Mouse (Mus musculus): ENCODE data around the gene Psmd11. TPM values are rescaled to one million over a fixed set of nuclear protein-coding genes. Genes with fewer than 3 reads are reported as not detected.

Gene Psmd11
- polyA plus RNA-seq, 1 experiment from 2014 or later: 233 TPM

DNA sequence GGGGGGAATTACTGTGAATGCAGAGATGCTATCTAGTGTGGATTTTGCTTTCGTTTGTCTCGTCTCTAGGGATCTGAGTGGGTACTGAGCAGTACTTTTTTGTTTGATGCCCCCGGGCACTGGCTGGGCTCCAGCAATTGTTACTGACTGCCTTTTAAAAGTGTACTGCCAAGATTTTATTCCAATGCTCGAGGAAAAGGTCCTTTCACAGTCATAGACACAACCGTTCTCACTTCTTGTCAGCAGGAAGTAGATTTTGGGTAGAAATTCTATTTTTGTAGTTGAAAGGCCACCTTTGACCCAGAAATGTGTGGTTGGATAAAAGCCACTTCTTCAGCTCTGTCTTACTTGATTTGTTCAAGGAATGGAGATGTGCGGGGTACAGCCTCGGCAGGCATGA is 85.4 kb downstream of the Psmd11 start:
- Histone ChIP-seq H3K4me3 (no peak overlapping the region), H3K9me3 (replicated peaks) (no peaks in the 10 kb centered on the region), H3K27me3 (replicated peaks) (peaks cover 10% of the 10 kb centered on the region; the same call in 1 of the 2 replicates), H3K27ac (no peak overlapping the region), H3K9ac (no peak overlapping the region), H3K4me1 (peaks cover 5% of the 10 kb centered on the region; the same call in 1 of the 2 replicates), H3K36me3 (no peaks in the 10 kb centered on the region), H3K4me2 (no peak overlapping the region)
- WGBS (ENCODE audit: insufficient replicate concordance): 36% methylated on average over 7 of the region's 7 CpGs
- no peak for ATAC-seq

DNA sequence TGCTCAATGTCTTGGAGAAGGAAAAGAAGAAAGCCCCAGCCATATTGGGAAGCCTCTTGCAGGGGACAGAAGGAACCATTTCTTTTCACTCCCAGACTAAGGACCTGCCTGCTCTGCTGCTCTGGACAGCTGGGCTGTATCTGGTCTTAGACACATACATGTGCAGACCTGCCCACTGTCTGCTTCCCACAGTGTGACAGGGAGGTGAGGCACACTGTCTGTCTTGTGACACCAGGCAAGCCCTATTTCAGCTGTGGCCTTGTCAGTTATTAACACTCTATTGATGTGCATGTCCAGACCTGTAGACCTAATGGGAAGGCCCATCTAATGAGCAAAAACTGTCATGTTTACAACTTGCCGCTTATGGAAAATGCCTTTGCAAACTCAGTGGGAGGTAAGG is 86.9 kb downstream of the Psmd11 start:
- H3K4me1 ChIP-seq: no peaks in the 10 kb centered on the region
- H3K36me3 ChIP-seq: no peaks in the 10 kb centered on the region
- H3K4me3 ChIP-seq: no peak overlapping the region
- H3K9me3 ChIP-seq (replicated peaks): no peaks in the 10 kb centered on the region
- H3K9ac ChIP-seq: no peak overlapping the region
- H3K27ac ChIP-seq: no peak overlapping the region
- ATAC-seq: no peak
- WGBS (ENCODE audit: insufficient replicate concordance): 68% methylated on average over 1 of the region's 1 CpGs
- no peak overlapping the region for H3K4me2 ChIP-seq
- H3K27me3 ChIP-seq (replicated peaks): peaks cover 2% of the 10 kb centered on the region; the same call in 1 of the 2 replicates

- no peak for ATAC-seq
- 70% methylated on average over 8 of the region's 8 CpGs for WGBS (ENCODE audit: insufficient replicate concordance)
- no peaks in the 10 kb centered on the region for H3K27me3 ChIP-seq (replicated peaks)
- no peak overlapping the region for H3K27ac ChIP-seq
- no peaks in the 10 kb centered on the region for H3K4me1 ChIP-seq
- no peak overlapping the region for H3K9ac ChIP-seq
- no peaks in the 10 kb centered on the region for H3K9me3 ChIP-seq (replicated peaks)
- no peak overlapping the region for H3K4me2 ChIP-seq
- H3K36me3 ChIP-seq: no peaks in the 10 kb centered on the region
- H3K4me3 ChIP-seq: no peak overlapping the region
Observed at GRCm38 (mm10) chr11:80515895-80516294, 87.5 kb downstream of the Psmd11 start.

DNA sequence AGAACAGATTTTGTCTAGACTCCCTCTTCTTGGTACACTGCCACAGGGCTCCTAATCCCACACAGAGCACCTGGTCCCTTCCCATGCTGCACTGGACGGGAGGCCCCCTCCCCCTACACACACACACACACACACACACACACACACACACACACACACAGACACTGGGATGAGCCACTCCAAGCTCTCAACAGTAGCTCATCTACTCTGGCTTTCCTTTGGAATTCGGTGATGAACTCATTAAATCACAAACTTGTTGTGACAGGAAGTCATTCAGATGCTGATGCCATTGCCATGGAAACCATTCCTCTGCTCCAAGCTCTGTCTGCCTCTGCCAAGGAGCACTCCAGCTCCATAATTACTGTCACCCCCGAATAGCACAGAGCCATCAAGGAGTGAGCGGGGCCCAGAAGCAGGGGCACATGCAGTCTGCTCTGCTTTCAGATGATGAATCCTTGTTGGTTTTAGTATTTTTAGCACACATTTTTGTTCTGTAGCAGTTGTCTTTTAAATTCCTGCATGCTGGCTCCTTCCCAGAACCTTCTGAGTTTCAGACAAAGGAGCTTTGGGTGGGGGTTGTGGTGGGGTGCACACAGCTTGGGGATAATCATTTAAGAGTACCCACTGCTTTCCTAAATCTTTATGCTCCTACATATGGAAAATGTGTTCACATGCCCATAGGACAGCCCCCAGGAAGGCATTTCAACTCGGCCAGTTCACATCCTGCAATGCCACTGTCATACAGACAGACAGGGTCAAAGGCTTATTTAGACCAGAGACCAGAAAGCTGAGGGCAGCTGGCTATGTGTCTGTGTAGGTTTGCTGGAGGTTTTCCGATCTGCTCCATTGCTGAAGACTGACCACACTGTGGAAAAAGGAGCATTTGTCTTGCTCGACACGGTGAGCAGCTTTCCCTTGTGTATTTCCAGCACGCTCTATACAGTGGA is 90.3 kb downstream of the Psmd11 start:
- no peak overlapping the region for H3K9ac ChIP-seq
- WGBS (ENCODE audit: insufficient replicate concordance): 59% methylated on average over 9 of the region's 9 CpGs
- H3K4me3 ChIP-seq: no peak overlapping the region
- H3K4me1 ChIP-seq: peaks cover 9% of the 10 kb centered on the region
- no peak overlapping the region for H3K27ac ChIP-seq
- no peak for ATAC-seq
- H3K36me3 ChIP-seq: no peaks in the 10 kb centered on the region
- H3K4me2 ChIP-seq: no peak overlapping the region
- H3K27me3 ChIP-seq (replicated peaks): no peaks in the 10 kb centered on the region
- H3K9me3 ChIP-seq (replicated peaks): no peaks in the 10 kb centered on the region

- Histone ChIP-seq H3K4me3 (no peak overlapping the region), H3K4me1 (peaks cover 9% of the 10 kb centered on the region), H3K9ac (no peak overlapping the region), H3K9me3 (replicated peaks) (no peaks in the 10 kb centered on the region), H3K36me3 (no peaks in the 10 kb centered on the region), H3K27me3 (replicated peaks) (no peaks in the 10 kb centered on the region), H3K27ac (no peak overlapping the region), H3K4me2 (no peak overlapping the region)
- 55% methylated on average over 2 of the region's 2 CpGs for WGBS (ENCODE audit: insufficient replicate concordance)
- ATAC-seq: no peak
Observed at GRCm38 (mm10) chr11:80521148-80521547, 92.7 kb downstream of the Psmd11 start.

Other genes starting within 250 kb of the Psmd11 start
- gene Rnf135, start 244.8 kb upstream of the Psmd11 start, polyA plus RNA-seq (2016; fragmentation: Nextera tagmentation; extraction: Ambion mirVana): 4.2 and 5.0 TPM in 2 replicates
- gene Rhot1, start 219.6 kb upstream of the Psmd11 start, polyA plus RNA-seq (2016; fragmentation: Nextera tagmentation; extraction: Ambion mirVana): 36.7 and 36.9 TPM in 2 replicates
- 0.18 and 0.29 TPM in 2 replicates for gene Rhbdl3, start 127.7 kb upstream of the Psmd11 start, polyA plus RNA-seq (2016; fragmentation: Nextera tagmentation; extraction: Ambion mirVana)
- 11.3 and 12.0 TPM in 2 replicates for gene 5730455P16Rik, start 50.6 kb upstream of the Psmd11 start, polyA plus RNA-seq (2016; fragmentation: Nextera tagmentation; extraction: Ambion mirVana)
- 143 TPM in 2 replicates for gene Zfp207, start 45.3 kb upstream of the Psmd11 start, polyA plus RNA-seq (2016; fragmentation: Nextera tagmentation; extraction: Ambion mirVana)
- 0.62 and 0.75 TPM in 2 replicates for gene Cdk5r1, start 48.4 kb downstream of the Psmd11 start, polyA plus RNA-seq (2016; fragmentation: Nextera tagmentation; extraction: Ambion mirVana)